Mouse (Mus musculus) kidney, embryonic 16.5 days (tissue): ENCODE data around the gene Gm21958. TPM values are rescaled to one million over a fixed set of nuclear protein-coding genes. Genes with fewer than 3 reads are reported as not detected.

Experiments used
- ATAC-seq: fragments of 200-750 bp; cut with Nextera tagmentation; 2 replicates; pipeline ENCODE4 v1.8.0; 2017; ENCODE audit warnings: moderate TSS enrichment; ENCODE audit not compliant: low FRiP score, low TSS enrichment
- H3K27ac ChIP-seq: fragments of 300-500 bp; sonication (generic); 2 replicates; pipeline ENCODE4 v1.5.1; 2014; ENCODE audit warnings: low read length
- H3K27me3 ChIP-seq: fragments of 300-500 bp; sonication (generic); 2 replicates; pipeline ENCODE4 v1.6.1; 2014; ENCODE audit warnings: low read length, control low read depth, mixed read lengths; ENCODE audit not compliant: insufficient read depth
- H3K36me3 ChIP-seq: fragments of 300-500 bp; sonication (generic); 2 replicates; pipeline ENCODE4 v1.6.1; 2014; ENCODE audit warnings: low read length, control low read depth, mixed read lengths; ENCODE audit not compliant: insufficient read depth
- H3K4me1 ChIP-seq: fragments of 300-500 bp; sonication (generic); 2 replicates; pipeline ENCODE4 v1.6.1; 2014; ENCODE audit warnings: low read length, control low read depth, mixed read lengths; ENCODE audit not compliant: insufficient read depth
- H3K4me2 ChIP-seq: fragments of 300-500 bp; sonication (generic); replicated peaks from 2 replicates; pipeline ENCODE4 v1.6.1; 2014; ENCODE audit warnings: low read depth, low read length
- H3K4me3 ChIP-seq: fragments of 300-500 bp; sonication (generic); 2 replicates; pipeline ENCODE4 v1.5.1; 2014; ENCODE audit warnings: mild to moderate bottlenecking, low read length
- H3K9ac ChIP-seq: fragments of 300-500 bp; sonication (generic); replicated peaks from 2 replicates; pipeline ENCODE4 v1.6.1; 2014; ENCODE audit warnings: low read length
- H3K9me3 ChIP-seq: fragments of 300-500 bp; sonication (generic); 2 replicates; pipeline ENCODE4 v1.6.1; 2016; ENCODE audit warnings: low read length, control low read depth
- WGBS: fragments of 180-500 bp; shearing (Covaris S2); extraction: QIAGEN DNeasy Blood & Tissue Kit; methylation state at CpG from one replicate; pipeline ENCODE4 v1.1.7; 2014; 5-methylcytosine and 5-hydroxymethylcytosine counted together
- polyA plus RNA-seq: library from polyadenylated mRNA; unstranded; fragments of >200 nt; fragmentation: Nextera tagmentation; extraction: Ambion mirVana; gene quantifications from 2 replicates; pipeline ENCODE4 v1.2.1, GENCODE M21; 2015

Gene Gm21958
- polyA plus RNA-seq, 1 experiment from 2014 or later: not detected

- H3K4me1 ChIP-seq: no peaks in the 10 kb centered on the region
- H3K27me3 ChIP-seq: no peaks in the 10 kb centered on the region
- no peak overlapping the region for H3K4me3 ChIP-seq
- no peaks in the 10 kb centered on the region for H3K9me3 ChIP-seq
- ATAC-seq: no peak
- WGBS: 85% methylated on average over 6 of the region's 6 CpGs
- no peak overlapping the region for H3K9ac ChIP-seq
- H3K36me3 ChIP-seq: no peaks in the 10 kb centered on the region
- no peak overlapping the region for H3K4me2 ChIP-seq
- no peak overlapping the region for H3K27ac ChIP-seq
These were observed 45.4 kb downstream of the Gm21958 start for GRCm38 (mm10) chr3:54668722-54669121.

GRCm38 (mm10) chr3:54668141-54668540 is 46.0 kb downstream of the Gm21958 start:
- Histone ChIP-seq H3K27ac (no peak overlapping the region), H3K4me1 (no peaks in the 10 kb centered on the region), H3K36me3 (no peaks in the 10 kb centered on the region), H3K4me3 (no peak overlapping the region), H3K27me3 (no peaks in the 10 kb centered on the region), H3K9me3 (no peaks in the 10 kb centered on the region), H3K4me2 (no peak overlapping the region), H3K9ac (no peak overlapping the region)
- ATAC-seq: no peak
- 83% methylated on average over 3 of the region's 3 CpGs for WGBS

Other genes starting within 250 kb of the Gm21958 start
- gene Supt20, start 21.5 kb downstream of the Gm21958 start, polyA plus RNA-seq: 110 and 118 TPM in 2 replicates
- gene Exosc8, start 21.0 kb upstream of the Gm21958 start, polyA plus RNA-seq: 134 and 136 TPM in 2 replicates
- 58.8 TPM in 2 replicates for gene Alg5, start 21.2 kb upstream of the Gm21958 start, polyA plus RNA-seq
- gene Smad9, start 41.2 kb upstream of the Gm21958 start, polyA plus RNA-seq: 1.4 and 1.6 TPM in 2 replicates
- 26.8 and 31.5 TPM in 2 replicates for gene Rfxap, start 93.4 kb upstream of the Gm21958 start, polyA plus RNA-seq
- not detected in 2 replicates for gene Sertm1, start 201.5 kb upstream of the Gm21958 start, polyA plus RNA-seq